11 mouse cellular contexts compared by ENCODE assay signal in genomic region chr10:99130611-99131010, GRCm38 (mm10). TPM values are rescaled to one million over a fixed set of nuclear protein-coding genes. Genes with fewer than 3 reads are reported as not detected.
DNase-seq lines count a peak whose midpoint lies in the region; ATAC-seq and TF ChIP-seq lines count a peak whose summit lies in the region.
"Had no signal": no experiment of that assay in that cellular context is flagged by ENCODE, and none has a peak within 500 bp of the region (broad histone marks: within the 10 kb centered on the region; RNA-seq: fewer than 3 reads in every experiment).

No protein-coding gene starts in this region.

- no peaks in the 10 kb centered on the region for H3K9me3 ChIP-seq in lung, embryonic 14.5 days (ENCODE audit: low read depth, low read length)
- H3K9me3 ChIP-seq in hindbrain, postnatal 0 days (ENCODE audit: low read length), result no peaks in the 10 kb centered on the region
- no peaks in the 10 kb centered on the region for H3K9me3 ChIP-seq in neural tube, embryonic 14.5 days (ENCODE audit: control insufficient read depth, low read length)
- H3K9me3 ChIP-seq: midbrain, embryonic 12.5 days had no signal

- H3K9ac ChIP-seq in lung, embryonic 14.5 days, result no peak overlapping the region
- H3K9ac ChIP-seq in hindbrain, postnatal 0 days (replicated peaks; ENCODE audit: low read length), result no peak overlapping the region
- H3K9ac ChIP-seq in neural tube, embryonic 14.5 days (replicated peaks; ENCODE audit: low read depth, low read length), result no peak overlapping the region
- H3K9ac ChIP-seq: midbrain, embryonic 12.5 days had no signal

- H3K4me2 ChIP-seq in lung, embryonic 14.5 days, result no peak overlapping the region
- no peak overlapping the region for H3K4me2 ChIP-seq in hindbrain, postnatal 0 days (ENCODE audit: low read depth, low read length)
- no peak overlapping the region for H3K4me2 ChIP-seq in neural tube, embryonic 14.5 days (ENCODE audit: low read depth, low read length)
- H3K4me2 ChIP-seq: midbrain, embryonic 12.5 days had no signal

- ATAC-seq in lung, embryonic 14.5 days (ENCODE audit: insufficient read depth), result no peak
- ATAC-seq in common myeloid progenitor, adult 5-6 weeks (replicated peaks; ENCODE audit: low read depth, poor library complexity, severe bottlenecking), result peak; percentile 74
- peak; percentile 33 for ATAC-seq in hindbrain, postnatal 0 days
- ATAC-seq in neural tube, embryonic 14.5 days (ENCODE audit: low read depth), result peak; percentile 14; the same call in 1 of the 2 replicates
- ATAC-seq: activated CD4-positive, CD25-positive, alpha-beta regulatory T cell, adult 4 months had no signal

- DNase-seq in lung, embryonic 14.5 days, result peak; percentile 39
- no peak for DNase-seq in lung, adult 2 months
- DNase-seq in hindbrain, postnatal 0 days (ENCODE audit: low spot score), result peak; percentile 43
- no peak for DNase-seq in embryo, embryonic 11 days
- DNase-seq in ovary, postnatal 10 days (ENCODE audit: low spot score), result no peak
- DNase-seq in embryo, embryonic 10 days (ENCODE audit: low spot score), result no peak
- DNase-seq: kidney, adult 2 months had no signal

- no peak for TF ChIP-seq POLR2A in lung, adult 2 months (IDR thresholded peaks at IDR 0.05; ENCODE audit: borderline replicate concordance, extremely low read depth, low read depth, low read length)

- H3K4me3 ChIP-seq in lung, embryonic 14.5 days (ENCODE audit: low read depth, low read length), result no peak overlapping the region
- H3K4me3 ChIP-seq in lung, adult 2 months (replicated peaks; ENCODE audit: extremely low read depth, low read depth, low read length), result no peak overlapping the region
- no peak overlapping the region for H3K4me3 ChIP-seq in hindbrain, postnatal 0 days (ENCODE audit: low read length)
- no peak overlapping the region for H3K4me3 ChIP-seq in neural tube, embryonic 14.5 days (ENCODE audit: low read depth, low read length)
- H3K4me3 ChIP-seq: midbrain, embryonic 12.5 days had no signal

- TF ChIP-seq CTCF in lung, embryonic 14.5 days (IDR thresholded peaks at IDR 0.05; ENCODE audit: low read depth), result no peak
- TF ChIP-seq CTCF in lung, adult 2 months (IDR thresholded peaks at IDR 0.05; ENCODE audit: insufficient read depth, low read length), result no peak
- no peak for TF ChIP-seq CTCF in hindbrain, postnatal 0 days (IDR thresholded peaks at IDR 0.05; ENCODE audit: low read depth)

- H3K27ac ChIP-seq in lung, embryonic 14.5 days (ENCODE audit: low read depth), result no peak overlapping the region
- H3K27ac ChIP-seq in hindbrain, postnatal 0 days, result peak overlapping the region; percentile 26; the same call in 1 of the 2 replicates
- H3K27ac ChIP-seq in neural tube, embryonic 14.5 days (ENCODE audit: low read depth, low read length), result no peak overlapping the region
- H3K27ac ChIP-seq: midbrain, embryonic 12.5 days had no signal

- 43% methylated on average over 6 of the region's 6 CpGs for WGBS in lung, embryonic 14.5 days
- WGBS in lung, adult 2 months, result 20% methylated on average over 6 of the region's 6 CpGs
- 34% methylated on average over 6 of the region's 6 CpGs for WGBS in hindbrain, postnatal 0 days
- 44% methylated on average over 6 of the region's 6 CpGs for WGBS in neural tube, embryonic 14.5 days

- H3K36me3 ChIP-seq in lung, embryonic 14.5 days (ENCODE audit: insufficient read depth), result peaks cover 22% of the 10 kb centered on the region; the same call in 1 of the 2 replicates
- H3K36me3 ChIP-seq in hindbrain, postnatal 0 days (ENCODE audit: insufficient read depth, low read length), result no peaks in the 10 kb centered on the region; the same call in 1 of the 2 replicates
- no peaks in the 10 kb centered on the region for H3K36me3 ChIP-seq in neural tube, embryonic 14.5 days (ENCODE audit: control insufficient read depth, insufficient read depth, low read length)

- H3K27me3 ChIP-seq in lung, embryonic 14.5 days (ENCODE audit: insufficient read depth, low read length), result no peaks in the 10 kb centered on the region
- H3K27me3 ChIP-seq in hindbrain, postnatal 0 days (ENCODE audit: insufficient read depth, low read length), result no peaks in the 10 kb centered on the region
- no peaks in the 10 kb centered on the region for H3K27me3 ChIP-seq in neural tube, embryonic 14.5 days (ENCODE audit: control insufficient read depth, insufficient read depth, low read length)
- H3K27me3 ChIP-seq: midbrain, embryonic 12.5 days had no signal

- no peaks in the 10 kb centered on the region for H3K4me1 ChIP-seq in lung, embryonic 14.5 days (ENCODE audit: insufficient read depth)
- peaks cover 4% of the 10 kb centered on the region; the same call in 1 of the 2 replicates for H3K4me1 ChIP-seq in lung, adult 2 months (ENCODE audit: control insufficient read depth, insufficient read depth, low read length)
- no peaks in the 10 kb centered on the region for H3K4me1 ChIP-seq in hindbrain, postnatal 0 days (ENCODE audit: insufficient read depth, low read length)
- no peaks in the 10 kb centered on the region for H3K4me1 ChIP-seq in neural tube, embryonic 14.5 days (ENCODE audit: control insufficient read depth, insufficient read depth, low read length)
- H3K4me1 ChIP-seq: midbrain, embryonic 12.5 days had no signal

RNA-seq across cellular contexts. Expression of gene Phxr2, which starts 4.5 kb away (rescaled TPM):
- polyA plus RNA-seq in lung, embryonic 14.5 days (2014; fragmentation: Nextera tagmentation; extraction: Ambion mirVana), result not detected in 2 replicates
- polyA plus RNA-seq in lung, adult 2 months (2012; rRNA removed), result not detected in 2 replicates
- total RNA-seq in common myeloid progenitor, adult 5-6 weeks (2017), result not detected in 2 replicates
- not detected in 2 replicates for total RNA-seq in hindbrain, postnatal 0 days (2014; rRNA removed)
- polyA plus RNA-seq in hindbrain, postnatal 0 days (2015; fragmentation: Nextera tagmentation; extraction: Ambion mirVana), result not detected in 2 replicates
- not detected in 2 replicates for polyA plus RNA-seq in neural tube, embryonic 14.5 days (2014; fragmentation: Nextera tagmentation; extraction: Ambion mirVana)
- polyA plus RNA-seq: kidney, adult 2 months; midbrain, embryonic 12.5 days had no signal

RNA-seq across cellular contexts. Expression of gene Galnt4, which starts 22.7 kb away (rescaled TPM):
- 18.3 and 19.2 TPM in 2 replicates for polyA plus RNA-seq in lung, embryonic 14.5 days (2014; fragmentation: Nextera tagmentation; extraction: Ambion mirVana)
- polyA plus RNA-seq in lung, adult 2 months (2012; rRNA removed), result 3.2 and 4.6 TPM in 2 replicates
- total RNA-seq in common myeloid progenitor, adult 5-6 weeks (2017), result 9.2 and 9.6 TPM in 2 replicates
- total RNA-seq in hindbrain, postnatal 0 days (2014; rRNA removed), result 5.1 and 5.2 TPM in 2 replicates
- 3.3 and 3.4 TPM in 2 replicates for polyA plus RNA-seq in hindbrain, postnatal 0 days (2015; fragmentation: Nextera tagmentation; extraction: Ambion mirVana)
- 2.9 and 4.2 TPM in 2 replicates for polyA plus RNA-seq in neural tube, embryonic 14.5 days (2014; fragmentation: Nextera tagmentation; extraction: Ambion mirVana)

RNA-seq across cellular contexts. Expression of gene Poc1b, which starts 23.8 kb away (rescaled TPM):
- 31.1 and 33.5 TPM in 2 replicates for polyA plus RNA-seq in lung, embryonic 14.5 days (2014; fragmentation: Nextera tagmentation; extraction: Ambion mirVana)
- polyA plus RNA-seq in lung, adult 2 months (2012; rRNA removed), result 6.5 and 7.3 TPM in 2 replicates
- 20.3 and 22.9 TPM in 2 replicates for total RNA-seq in common myeloid progenitor, adult 5-6 weeks (2017)
- total RNA-seq in hindbrain, postnatal 0 days (2014; rRNA removed), result 10.1 and 13.8 TPM in 2 replicates
- 9.7 and 11.0 TPM in 2 replicates for polyA plus RNA-seq in hindbrain, postnatal 0 days (2015; fragmentation: Nextera tagmentation; extraction: Ambion mirVana)
- 13.8 and 15.7 TPM in 2 replicates for polyA plus RNA-seq in neural tube, embryonic 14.5 days (2014; fragmentation: Nextera tagmentation; extraction: Ambion mirVana)

Comparison
In these comparisons a context has a peak if more than half of its experiments do, and no peak if none do; other contexts are left out.
1. DNase-seq: peak in lung, embryonic 14.5 days (single experiment) and hindbrain, postnatal 0 days (single experiment); none in lung, adult 2 months (single experiment), embryo, embryonic 11 days (single experiment), ovary, postnatal 10 days (single experiment) and embryo, embryonic 10 days (single experiment).